7 mouse cellular contexts compared by ENCODE assay signal in the genomic region with DNA sequence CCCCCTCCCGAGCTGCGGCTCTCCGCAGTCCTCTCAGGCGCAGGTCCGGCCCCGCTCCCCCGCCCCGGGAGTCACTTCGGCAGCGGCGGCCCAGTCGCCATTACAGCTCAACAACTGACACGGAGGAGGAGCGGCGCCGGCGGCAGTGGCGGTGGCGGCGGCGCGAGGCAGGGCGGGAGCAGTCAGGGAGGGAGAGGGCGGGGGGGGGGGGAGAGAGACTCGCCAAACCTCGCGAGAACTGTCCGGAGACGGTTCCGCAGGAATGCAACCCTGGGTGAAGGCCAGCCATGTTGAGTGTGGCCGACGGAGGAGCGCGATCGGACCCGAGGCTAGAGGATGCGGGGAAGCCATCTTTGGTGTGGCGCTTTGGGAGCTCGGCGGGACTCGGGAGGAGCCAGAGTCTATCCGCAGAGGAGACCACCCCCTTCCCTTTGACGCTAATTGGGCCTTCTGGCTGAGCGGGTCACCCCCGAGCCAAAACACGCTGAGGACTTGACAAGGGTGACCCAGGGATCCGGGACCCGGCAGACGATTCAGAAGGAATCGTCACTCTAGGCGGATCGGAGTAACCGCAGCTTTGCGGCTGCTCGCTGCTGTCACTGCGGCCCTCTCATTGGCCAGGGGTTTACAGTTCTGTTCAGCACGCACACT. TPM values are rescaled to one million over a fixed set of nuclear protein-coding genes. Genes with fewer than 3 reads are reported as not detected.
A peak's percentile ranks its signal among the peaks of the same experiment; 100 is the strongest.
DNase-seq lines count a peak whose midpoint lies in the region; ATAC-seq lines count a peak whose summit lies in the region.

Cep350 (minus strand) TSS at position 188 of the 651 bp plus-strand sequence.

- peak within 1 kb of the TSS; percentile 79 for H3K4me2 ChIP-seq in embryonic facial prominence, embryonic 12.5 days (replicated peaks)
- H3K4me2 ChIP-seq in limb, embryonic 11.5 days (ENCODE audit: low read depth, severe bottlenecking), result peak within 1 kb of the TSS; percentile 60
- H3K4me2 ChIP-seq in midbrain, embryonic 14.5 days (ENCODE audit: low read length), result peak within 1 kb of the TSS; percentile 79

- no peaks in the 10 kb centered on the region for H3K27me3 ChIP-seq in embryonic facial prominence, embryonic 12.5 days
- no peaks in the 10 kb centered on the region for H3K27me3 ChIP-seq in limb, embryonic 11.5 days (ENCODE audit: control insufficient read depth, insufficient read depth, low read length)
- H3K27me3 ChIP-seq in midbrain, embryonic 14.5 days (ENCODE audit: control insufficient read depth, insufficient read depth, low read length), result no peaks in the 10 kb centered on the region

- peak within 1 kb of the TSS; percentile 91 for H3K27ac ChIP-seq in embryonic facial prominence, embryonic 12.5 days
- peak within 1 kb of the TSS; percentile 77; the same call in 1 of the 2 replicates for H3K27ac ChIP-seq in limb, embryonic 11.5 days (replicated peaks; ENCODE audit: low read depth, low read length)
- H3K27ac ChIP-seq in midbrain, embryonic 14.5 days (replicated peaks; ENCODE audit: low read depth, low read length), result peak within 1 kb of the TSS; percentile 98

- peak; percentile 96 for DNase-seq in adrenal gland, postnatal 25 days
- DNase-seq in heart, adult 11 months, result peak; percentile 100
- peak; percentile 96 for DNase-seq in kidney, adult 18-20 months
- DNase-seq in limb, embryonic 11.5 days (ENCODE audit: low spot score), result peak; percentile 98
- peak; percentile 98 for DNase-seq in midbrain, embryonic 14.5 days
- peak; percentile 88 to 93 for DNase-seq in spleen, adult 18-20 months

- H3K9me3 ChIP-seq in embryonic facial prominence, embryonic 12.5 days, result no peaks in the 10 kb centered on the region
- H3K9me3 ChIP-seq in limb, embryonic 11.5 days (ENCODE audit: control insufficient read depth, low read length), result no peaks in the 10 kb centered on the region
- no peaks in the 10 kb centered on the region for H3K9me3 ChIP-seq in midbrain, embryonic 14.5 days (ENCODE audit: control insufficient read depth, low read length)

- H3K36me3 ChIP-seq in embryonic facial prominence, embryonic 12.5 days, result no peaks in the 10 kb centered on the region
- H3K36me3 ChIP-seq in limb, embryonic 11.5 days (ENCODE audit: control insufficient read depth, insufficient read depth, low read length), result no peaks in the 10 kb centered on the region
- H3K36me3 ChIP-seq in midbrain, embryonic 14.5 days (ENCODE audit: control insufficient read depth, insufficient read depth, low read length), result no peaks in the 10 kb centered on the region

- peak; percentile 99 for ATAC-seq in embryonic facial prominence, embryonic 12.5 days (ENCODE audit: insufficient number of reproducible peaks, insufficient read depth, low FRiP score, low TSS enrichment)
- peak; percentile 99 for ATAC-seq in limb, embryonic 11.5 days (ENCODE audit: insufficient number of reproducible peaks, low FRiP score, low TSS enrichment, low read depth)
- peak; percentile 97 for ATAC-seq in midbrain, embryonic 14.5 days (ENCODE audit: low FRiP score, low TSS enrichment)

- H3K9ac ChIP-seq in embryonic facial prominence, embryonic 12.5 days, result peak within 1 kb of the TSS; percentile 98
- peak within 1 kb of the TSS; percentile 96 for H3K9ac ChIP-seq in limb, embryonic 11.5 days (ENCODE audit: low read length)
- peak within 1 kb of the TSS; percentile 98 for H3K9ac ChIP-seq in midbrain, embryonic 14.5 days (replicated peaks; ENCODE audit: low read length)

- H3K4me3 ChIP-seq in embryonic facial prominence, embryonic 12.5 days, result peak within 1 kb of the TSS; percentile 98
- peak within 1 kb of the TSS; percentile 94 for H3K4me3 ChIP-seq in limb, embryonic 11.5 days (ENCODE audit: low read depth, low read length)
- H3K4me3 ChIP-seq in midbrain, embryonic 14.5 days (replicated peaks; ENCODE audit: low read depth, low read length), result peak within 1 kb of the TSS; percentile 96

- WGBS in embryonic facial prominence, embryonic 12.5 days, result under 1% methylated on average over 45 of the region's 57 CpGs
- WGBS in limb, embryonic 11.5 days, result 0% methylated on average over 56 of the region's 57 CpGs
- WGBS in midbrain, embryonic 14.5 days, result under 1% methylated on average over 57 of the region's 57 CpGs

- peaks cover 8% of the 10 kb centered on the region for H3K4me1 ChIP-seq in embryonic facial prominence, embryonic 12.5 days
- H3K4me1 ChIP-seq in limb, embryonic 11.5 days (ENCODE audit: control insufficient read depth, insufficient read depth, low read length), result no peaks in the 10 kb centered on the region
- peaks cover 23% of the 10 kb centered on the region for H3K4me1 ChIP-seq in midbrain, embryonic 14.5 days (ENCODE audit: control insufficient read depth, insufficient read depth, low read length)

RNA-seq across cellular contexts. Expression of gene Cep350, which starts in this region (rescaled TPM):
- 32.1 and 36.2 TPM in 2 replicates for total RNA-seq in adrenal gland, postnatal 25 days (2021)
- polyA plus RNA-seq in embryonic facial prominence, embryonic 12.5 days (2016; fragmentation: Nextera tagmentation; extraction: Ambion mirVana), result 12.5 and 15.6 TPM in 2 replicates
- 6.2 and 7.1 TPM in 2 replicates for polyA plus RNA-seq in limb, embryonic 11.5 days (2014; fragmentation: Nextera tagmentation; extraction: Ambion mirVana)
- polyA plus RNA-seq in midbrain, embryonic 14.5 days (2014; fragmentation: Nextera tagmentation; extraction: Ambion mirVana), result 14.6 and 16.0 TPM in 2 replicates

Comparison
In these comparisons a context has a peak if more than half of its experiments do, and no peak if none do; other contexts are left out.
1. Peak in every context shown above with its lines: DNase-seq, ATAC-seq, H3K4me3 ChIP-seq and H3K27ac ChIP-seq.